Mouse (Mus musculus): ENCODE measurements around the gene Bmf.
A peak's percentile ranks its signal among the peaks of the same experiment; 100 is the strongest.
"Not testable (repeated sequence)": the region's sequence is repeated elsewhere in the genome, so short reads cannot be mapped to it uniquely, and the experiment has no call there.

DNA sequence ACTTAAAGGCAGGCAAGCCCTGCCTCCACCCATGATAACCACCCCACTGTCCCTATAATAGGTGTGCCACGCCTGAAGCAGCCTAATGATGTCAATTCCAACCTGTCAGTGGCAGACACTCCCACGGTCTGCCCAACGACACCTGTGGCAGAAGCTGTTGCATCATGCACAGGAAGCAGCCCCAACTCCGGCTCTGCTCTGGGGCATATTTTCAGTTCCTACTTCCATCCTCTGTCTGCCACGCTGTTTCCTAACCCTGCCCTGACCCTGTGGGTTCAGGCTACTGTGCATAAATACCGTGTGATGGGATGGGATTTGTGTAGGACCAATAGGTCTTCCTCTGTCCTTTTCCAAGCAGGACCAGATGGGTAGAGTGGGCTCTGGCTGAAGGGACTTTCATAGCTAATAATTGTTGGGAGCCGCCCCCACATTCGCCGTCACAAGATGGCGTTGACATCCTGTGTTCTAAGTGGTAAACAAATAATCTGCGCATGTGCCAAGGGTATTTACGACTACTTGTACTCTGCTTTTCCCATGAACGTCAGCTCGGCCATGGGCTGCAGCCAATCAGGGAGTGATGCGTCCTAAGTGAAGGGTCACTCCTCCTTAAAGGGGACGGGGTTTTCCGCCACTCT lies 5.0 kb upstream of the Bmf start:
- TF ChIP-seq CTCF (IDR thresholded peaks at IDR 0.05): not testable (repeated sequence)
- TF ChIP-seq POLR2A (IDR thresholded peaks at IDR 0.05; ENCODE audit: insufficient read depth, low read depth, low read length): peak; percentile 72; the same call in 1 of the 2 replicates
